Mouse (Mus musculus): ENCODE results near the gene Mns1. TPM values are rescaled to one million over a fixed set of nuclear protein-coding genes. Genes with fewer than 3 reads are reported as not detected.

The Mns1 gene
- polyA plus RNA-seq, 2 experiments, result 70.9 to 99.8 TPM

GRCm38 (mm10) chr9:72456374-72456773 lies 18.6 kb downstream of the Mns1 start:
- ATAC-seq (ENCODE audit: insufficient read depth), result no peak
- no peak overlapping the region for H3K27ac ChIP-seq
- no peak overlapping the region for H3K4me2 ChIP-seq (ENCODE audit: low read depth)
- H3K9ac ChIP-seq (replicated peaks), result no peak overlapping the region
- no peak for TF ChIP-seq CTCF (IDR thresholded peaks at IDR 0.05; ENCODE audit: low read depth)
- no peak for TF ChIP-seq EP300 (IDR thresholded peaks at IDR 0.05; ENCODE audit: low read depth)
- H3K4me3 ChIP-seq (ENCODE audit: insufficient read depth in 1 of 2, low read depth in 2 of 2, low read length in 2 of 2), result no peak overlapping the region
- H3K27me3 ChIP-seq (ENCODE audit: control insufficient read depth, insufficient read depth, low read length), result no peaks in the 10 kb centered on the region
- no peaks in the 10 kb centered on the region for H3K9me3 ChIP-seq (ENCODE audit: control insufficient read depth, low read length)
- H3K36me3 ChIP-seq (replicated peaks; ENCODE audit: control insufficient read depth, insufficient read depth, low read depth), result peaks cover 95% of the 10 kb centered on the region
- no peak for DNase-seq (ENCODE audit: low read depth in 3 of 3, low spot score in 3 of 3)
- 32% methylated on average over 1 of the region's 1 CpGs for WGBS (ENCODE audit: insufficient replicate concordance)
- no peaks in the 10 kb centered on the region for H3K4me1 ChIP-seq (replicated peaks; ENCODE audit: control insufficient read depth in 2 of 2, insufficient read depth in 2 of 2, low read length in 1 of 2)

- no peak overlapping the region for H3K4me3 ChIP-seq (ENCODE audit: insufficient read depth in 1 of 2, low read depth in 2 of 2, low read length in 2 of 2)
- ATAC-seq (ENCODE audit: insufficient read depth) (peak; percentile 70), DNase-seq (ENCODE audit: low read depth in 3 of 3, low spot score in 3 of 3) (no peak)
- TF ChIP-seq CTCF (IDR thresholded peaks at IDR 0.05; ENCODE audit: low read depth) (peak; percentile 87), EP300 (IDR thresholded peaks at IDR 0.05; ENCODE audit: low read depth) (no peak)
- no peak overlapping the region for H3K27ac ChIP-seq
- no peak overlapping the region for H3K9ac ChIP-seq (replicated peaks)
- H3K27me3 ChIP-seq (ENCODE audit: control insufficient read depth, insufficient read depth, low read length), result no peaks in the 10 kb centered on the region
- no peaks in the 10 kb centered on the region for H3K9me3 ChIP-seq (ENCODE audit: control insufficient read depth, low read length)
- peaks cover 82% of the 10 kb centered on the region for H3K36me3 ChIP-seq (replicated peaks; ENCODE audit: control insufficient read depth, insufficient read depth, low read depth)
- WGBS (ENCODE audit: insufficient replicate concordance), result 23% methylated on average over 5 of the region's 5 CpGs
- H3K4me1 ChIP-seq (replicated peaks; ENCODE audit: control insufficient read depth in 2 of 2, insufficient read depth in 2 of 2, low read length in 1 of 2), result no peaks in the 10 kb centered on the region
- H3K4me2 ChIP-seq (ENCODE audit: low read depth), result no peak overlapping the region
Observed at GRCm38 (mm10) chr9:72458233-72458632, 20.4 kb downstream of the Mns1 start.

DNA sequence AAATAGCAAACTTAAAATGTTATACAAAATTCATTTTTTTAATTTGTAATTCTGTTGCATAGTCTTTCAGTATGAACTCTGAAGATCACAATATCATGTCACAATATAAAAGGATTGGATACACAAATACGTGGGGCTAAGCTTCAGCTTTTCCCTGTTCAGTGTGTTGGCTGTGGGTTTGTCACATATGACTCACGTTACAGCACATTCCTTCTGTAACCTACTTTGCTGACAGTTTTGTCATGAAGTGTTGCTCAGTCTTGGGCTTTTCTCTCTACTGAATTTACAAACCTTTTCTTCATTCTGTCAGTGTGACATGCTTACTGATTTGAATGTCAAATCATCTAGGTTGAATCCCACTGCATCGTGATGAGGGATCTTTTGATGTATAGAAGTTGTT lies 21.9 kb downstream of the Mns1 start:
- Histone ChIP-seq H3K4me3 (ENCODE audit: insufficient read depth in 1 of 2, low read depth in 2 of 2, low read length in 2 of 2) (no peak overlapping the region), H3K9ac (replicated peaks) (no peak overlapping the region), H3K4me2 (ENCODE audit: low read depth) (no peak overlapping the region), H3K4me1 (replicated peaks; ENCODE audit: control insufficient read depth in 2 of 2, insufficient read depth in 2 of 2, low read length in 1 of 2) (no peaks in the 10 kb centered on the region), H3K36me3 (replicated peaks; ENCODE audit: control insufficient read depth, insufficient read depth, low read depth) (peaks cover 68% of the 10 kb centered on the region), H3K27me3 (ENCODE audit: control insufficient read depth, insufficient read depth, low read length) (no peaks in the 10 kb centered on the region), H3K9me3 (ENCODE audit: control insufficient read depth, low read length) (no peaks in the 10 kb centered on the region), H3K27ac (no peak overlapping the region)
- DNase-seq (ENCODE audit: low read depth in 3 of 3, low spot score in 3 of 3), result no peak
- WGBS (ENCODE audit: insufficient replicate concordance), result 80% methylated on average over 3 of the region's 3 CpGs
- TF ChIP-seq CTCF (IDR thresholded peaks at IDR 0.05; ENCODE audit: low read depth) (no peak), EP300 (IDR thresholded peaks at IDR 0.05; ENCODE audit: low read depth) (no peak)
- ATAC-seq (ENCODE audit: insufficient read depth), result no peak

DNA sequence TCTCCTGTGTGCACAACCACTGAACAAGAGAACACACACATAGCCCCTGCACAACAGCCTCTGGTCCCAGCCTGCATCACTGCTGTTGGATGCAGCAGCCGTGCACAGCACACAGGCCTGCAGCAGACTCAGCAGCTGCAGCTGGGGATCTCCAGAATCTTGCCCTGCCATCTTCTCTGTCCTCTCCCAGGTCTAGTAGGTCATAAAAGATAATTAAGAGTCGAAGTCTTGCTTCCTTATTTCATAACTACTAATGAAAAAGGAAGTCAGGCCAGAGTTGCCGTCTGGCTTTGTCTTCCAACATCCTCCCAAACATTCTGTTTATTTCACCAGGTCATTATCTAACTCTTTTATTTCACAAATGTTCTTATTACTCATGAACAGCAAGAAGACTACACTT lies 23.0 kb downstream of the Mns1 start:
- no peaks in the 10 kb centered on the region for H3K9me3 ChIP-seq (ENCODE audit: control insufficient read depth, low read length)
- H3K4me1 ChIP-seq (replicated peaks; ENCODE audit: control insufficient read depth in 2 of 2, insufficient read depth in 2 of 2, low read length in 1 of 2), result 0 out of 4 replicates have a peak, but pooled peaks cover 0 to 2% of the 10 kb centered on the region in 2 experiments
- H3K27ac ChIP-seq, result no peak overlapping the region
- no peak overlapping the region for H3K4me2 ChIP-seq (ENCODE audit: low read depth)
- ATAC-seq (ENCODE audit: insufficient read depth) (no peak), DNase-seq (ENCODE audit: low read depth in 3 of 3, low spot score in 3 of 3) (no peak)
- H3K36me3 ChIP-seq (replicated peaks; ENCODE audit: control insufficient read depth, insufficient read depth, low read depth), result peaks cover 57% of the 10 kb centered on the region
- no peak overlapping the region for H3K4me3 ChIP-seq (ENCODE audit: insufficient read depth in 1 of 2, low read depth in 2 of 2, low read length in 2 of 2)
- no peak for TF ChIP-seq CTCF (IDR thresholded peaks at IDR 0.05; ENCODE audit: low read depth)
- no peak for TF ChIP-seq EP300 (IDR thresholded peaks at IDR 0.05; ENCODE audit: low read depth)
- no peaks in the 10 kb centered on the region for H3K27me3 ChIP-seq (ENCODE audit: control insufficient read depth, insufficient read depth, low read length)
- no peak overlapping the region for H3K9ac ChIP-seq (replicated peaks)
- WGBS (ENCODE audit: insufficient replicate concordance), result 38% methylated on average over 3 of the region's 3 CpGs

- Histone ChIP-seq H3K4me2 (ENCODE audit: low read depth) (no peak overlapping the region), H3K27me3 (ENCODE audit: control insufficient read depth, insufficient read depth, low read length) (no peaks in the 10 kb centered on the region), H3K9ac (replicated peaks) (no peak overlapping the region), H3K36me3 (replicated peaks; ENCODE audit: control insufficient read depth, insufficient read depth, low read depth) (peaks cover 40% of the 10 kb centered on the region), H3K4me3 (ENCODE audit: insufficient read depth in 1 of 2, low read depth in 2 of 2, low read length in 2 of 2) (no peak overlapping the region), H3K27ac (no peak overlapping the region), H3K9me3 (ENCODE audit: control insufficient read depth, low read length) (no peaks in the 10 kb centered on the region), H3K4me1 (replicated peaks; ENCODE audit: control insufficient read depth in 2 of 2, insufficient read depth in 2 of 2, low read length in 1 of 2) (0 out of 4 replicates have a peak, but pooled peaks cover 0 to 4% of the 10 kb centered on the region in 2 experiments)
- no peak for ATAC-seq (ENCODE audit: insufficient read depth)
- 55% methylated on average over 2 of the region's 2 CpGs for WGBS (ENCODE audit: insufficient replicate concordance)
- TF ChIP-seq EP300 (IDR thresholded peaks at IDR 0.05; ENCODE audit: low read depth), result no peak
- TF ChIP-seq CTCF (IDR thresholded peaks at IDR 0.05; ENCODE audit: low read depth), result no peak
- no peak for DNase-seq (ENCODE audit: low read depth in 3 of 3, low spot score in 3 of 3)
Observed at GRCm38 (mm10) chr9:72462427-72462826, 24.6 kb downstream of the Mns1 start.
